Mouse (Mus musculus) T-cell, adult 66 days (primary cell): Measurements from ENCODE around the gene Fam169b. TPM values are rescaled to one million over a fixed set of nuclear protein-coding genes. Genes with fewer than 3 reads are reported as not detected.

ENCODE experiments used
- total RNA-seq, 2 experiments: library from RNA; stranded (reverse); gene quantifications; 3 replicates in 1 of 2; 4 replicates in 1 of 2; pipeline ENCODE4 v1.2.4; 2023

The Fam169b gene
- 100 to 1,000 TPM; 111 to 133 TPM for total RNA-seq

DNA sequence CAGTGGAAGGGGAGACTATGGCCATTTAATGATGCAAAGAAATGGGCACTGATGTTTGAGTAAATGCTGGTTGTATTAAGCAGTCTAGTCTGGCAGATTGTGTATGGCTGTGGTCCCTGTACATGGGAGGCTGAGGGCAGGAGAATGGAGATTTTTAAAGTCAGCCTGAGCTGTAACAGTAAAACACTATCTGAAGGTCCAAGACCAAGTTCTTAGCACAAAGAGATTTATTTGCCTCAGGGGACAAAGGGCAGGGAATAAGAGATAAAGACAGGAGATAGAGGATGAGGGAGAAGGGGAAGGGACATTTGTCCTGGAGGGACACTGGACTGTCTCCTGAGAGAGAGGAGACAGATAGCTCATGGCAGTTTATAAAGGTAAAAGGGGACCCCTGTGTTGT lies at the start of gene Fam169b:
Gene Fam169b (plus strand): TSS at position 325 of the 400 bp plus-strand sequence.

DNA sequence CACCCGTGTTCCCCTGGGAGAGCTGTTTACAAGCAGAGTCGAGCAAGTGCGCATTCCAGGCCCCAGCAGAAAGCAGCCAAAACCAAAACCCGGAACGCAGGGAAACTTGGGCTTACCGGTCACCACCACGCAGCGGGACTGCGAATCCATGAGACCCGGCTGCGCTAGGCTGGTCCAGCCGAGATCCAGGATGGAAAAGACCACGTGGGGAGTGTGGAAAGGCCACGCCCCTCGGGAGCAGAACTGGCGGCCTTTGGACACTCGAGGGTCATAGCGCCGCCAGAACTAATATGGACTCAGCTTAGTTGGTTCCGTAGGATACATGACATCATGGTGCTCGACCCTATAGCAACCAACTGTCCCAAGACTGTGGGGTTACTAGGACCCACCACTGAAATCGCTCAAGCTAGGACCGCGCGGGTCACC lies 9.6 kb upstream of the Fam169b start, which contains the start of gene Pgpep1l:
Gene Pgpep1l (minus strand): TSS at position 206 of the 426 bp plus-strand sequence.

Other genes starting within 250 kb of the Fam169b start
- gene Pgpep1l, start 9.6 kb upstream of the Fam169b start, total RNA-seq = 10 to 100 TPM in 1 of 2 experiments, 1 to 10 TPM in 1; 7.2 to 10.0 TPM